ENCODE assay signal across 9 mouse cellular contexts in genomic region chr13:34635978-34636377, GRCm38 (mm10). TPM values are rescaled to one million over a fixed set of nuclear protein-coding genes. Genes with fewer than 3 reads are reported as not detected.
DNase-seq lines count a peak whose midpoint lies in the region; ATAC-seq lines count a peak whose summit lies in the region.
"Had no signal": no experiment of that assay in that cellular context is flagged by ENCODE, and none has a peak within 500 bp of the region (broad histone marks: within the 10 kb centered on the region; RNA-seq: fewer than 3 reads in every experiment).

No protein-coding gene starts in this region.

- peaks cover 16% of the 10 kb centered on the region; the same call in 1 of the 2 replicates for H3K36me3 ChIP-seq in kidney, embryonic 15.5 days
- no peaks in the 10 kb centered on the region for H3K36me3 ChIP-seq in forebrain, embryonic 16.5 days (ENCODE audit: control insufficient read depth, insufficient read depth)
- H3K36me3 ChIP-seq in midbrain, embryonic 15.5 days (replicated peaks): no peaks in the 10 kb centered on the region

- H3K4me3 ChIP-seq in kidney, embryonic 15.5 days (replicated peaks): no peak overlapping the region
- no peak overlapping the region for H3K4me3 ChIP-seq in forebrain, embryonic 16.5 days (replicated peaks; ENCODE audit: low read length)
- no peak overlapping the region for H3K4me3 ChIP-seq in midbrain, embryonic 15.5 days

- H3K27ac ChIP-seq in kidney, embryonic 15.5 days: no peak overlapping the region
- no peak overlapping the region for H3K27ac ChIP-seq in forebrain, embryonic 16.5 days (ENCODE audit: low read length)
- H3K27ac ChIP-seq in midbrain, embryonic 15.5 days: no peak overlapping the region
- H3K27ac ChIP-seq: macrophage had no signal

- H3K9ac ChIP-seq in kidney, embryonic 15.5 days: no peak overlapping the region
- H3K9ac ChIP-seq in forebrain, embryonic 16.5 days (replicated peaks; ENCODE audit: low read depth, low read length): no peak overlapping the region
- H3K9ac ChIP-seq in midbrain, embryonic 15.5 days: no peak overlapping the region

- no peak overlapping the region for H3K4me2 ChIP-seq in kidney, embryonic 15.5 days
- no peak overlapping the region for H3K4me2 ChIP-seq in forebrain, embryonic 16.5 days (ENCODE audit: low read length)
- no peak overlapping the region for H3K4me2 ChIP-seq in midbrain, embryonic 15.5 days

- intact Hi-C loops in left cerebral cortex, postnatal 14 days (cut with DNase I): loop anchor here (1.0 to 5.0 kb wide), 3 partner anchors 294 to 589 kb away; no protein-coding TSS in a partner anchor

- WGBS in kidney, embryonic 15.5 days: 39% methylated on average over 5 of the region's 5 CpGs
- WGBS in forebrain, embryonic 16.5 days: 44% methylated on average over 5 of the region's 5 CpGs
- WGBS in midbrain, embryonic 15.5 days: 45% methylated on average over 5 of the region's 5 CpGs

- H3K4me1 ChIP-seq in kidney, embryonic 15.5 days: no peaks in the 10 kb centered on the region
- no peaks in the 10 kb centered on the region for H3K4me1 ChIP-seq in forebrain, embryonic 16.5 days (replicated peaks; ENCODE audit: control insufficient read depth, insufficient read depth, low read length)
- no peaks in the 10 kb centered on the region for H3K4me1 ChIP-seq in midbrain, embryonic 15.5 days

- ATAC-seq in kidney, embryonic 15.5 days (replicated peaks; ENCODE audit: low FRiP score): no peak
- peak; percentile 84 for ATAC-seq in cerebellum, adult (ENCODE audit: insufficient number of reproducible peaks, low FRiP score, low TSS enrichment)
- ATAC-seq in forebrain, embryonic 16.5 days: peak; percentile 88
- peak; percentile 80 for ATAC-seq in midbrain, embryonic 15.5 days (replicated peaks)

- H3K9me3 ChIP-seq in kidney, embryonic 15.5 days (replicated peaks): no peaks in the 10 kb centered on the region
- H3K9me3 ChIP-seq in forebrain, embryonic 16.5 days (ENCODE audit: control insufficient read depth, low read length): no peaks in the 10 kb centered on the region
- no peaks in the 10 kb centered on the region for H3K9me3 ChIP-seq in midbrain, embryonic 15.5 days

- peak; percentile 63 for DNase-seq in kidney, adult 11 months
- DNase-seq in induced T-regulatory cell, adult 2 months (ENCODE audit: low read depth): peak; percentile 43
- peak; percentile 87 to 91 for DNase-seq in left cerebral cortex, postnatal 14 days (ENCODE audit: low spot score in 2 of 2)
- peak; percentile 44 for DNase-seq in thymus, postnatal 0 days (ENCODE audit: low spot score)

- no peaks in the 10 kb centered on the region for H3K27me3 ChIP-seq in kidney, embryonic 15.5 days
- H3K27me3 ChIP-seq in forebrain, embryonic 16.5 days (replicated peaks; ENCODE audit: control insufficient read depth, insufficient read depth, low read length): no peaks in the 10 kb centered on the region
- H3K27me3 ChIP-seq in midbrain, embryonic 15.5 days (replicated peaks): no peaks in the 10 kb centered on the region

RNA-seq across cellular contexts. Expression of gene Pxdc1, which starts 17.3 kb away (rescaled TPM):
- polyA plus RNA-seq in kidney, embryonic 15.5 days (2015; fragmentation: Nextera tagmentation; extraction: Ambion mirVana): 11.8 and 12.0 TPM in 2 replicates
- polyA plus RNA-seq in forebrain, embryonic 16.5 days (2015; fragmentation: Nextera tagmentation; extraction: Ambion mirVana): 5.2 and 10.0 TPM in 2 replicates
- total RNA-seq in left cerebral cortex, postnatal 14 days (2021): 1 to 10 TPM; 8.0 to 8.3 TPM
- polyA plus RNA-seq in midbrain, embryonic 15.5 days (2015; fragmentation: Nextera tagmentation; extraction: Ambion mirVana): 8.4 and 9.8 TPM in 2 replicates
- 4.6 and 6.6 TPM in 2 replicates for polyA plus RNA-seq in thymus, postnatal 0 days (2015; fragmentation: Nextera tagmentation; extraction: Ambion mirVana)
